Mouse (Mus musculus): ENCODE data around the gene Ddc. TPM values are rescaled to one million over a fixed set of nuclear protein-coding genes. Genes with fewer than 3 reads are reported as not detected.

Gene Ddc
- polyA plus RNA-seq, 1 experiment from 2014 or later, result 19.2 TPM

DNA sequence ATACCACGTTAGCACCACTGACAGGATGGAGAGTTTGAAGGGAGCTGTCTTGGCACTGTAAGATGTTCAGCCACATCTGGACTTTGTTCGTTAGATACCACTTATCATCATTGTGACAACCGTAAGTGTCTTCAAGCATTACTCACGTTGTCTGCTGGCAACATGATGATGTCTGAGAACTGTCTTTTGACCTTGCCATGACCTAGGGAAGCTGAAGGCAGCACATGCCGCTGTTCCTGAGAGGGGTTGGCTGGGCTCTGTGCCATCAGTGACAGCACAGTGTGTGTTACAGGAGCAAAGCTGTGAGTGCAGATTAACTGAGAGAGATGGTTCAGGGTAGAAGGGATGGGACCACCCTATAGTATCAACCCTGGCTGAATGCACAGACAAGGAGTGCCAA, 3.6 kb upstream of the Ddc start:
- 38% methylated on average over 5 of the region's 5 CpGs for WGBS
- no peak for TF ChIP-seq CTCF (IDR thresholded peaks at IDR 0.05; ENCODE audit: low read depth)
- no peak overlapping the region for H3K4me3 ChIP-seq (ENCODE audit: low read depth, low read length)
- no peaks in the 10 kb centered on the region for H3K36me3 ChIP-seq (ENCODE audit: control insufficient read depth, insufficient read depth)
- no peaks in the 10 kb centered on the region for H3K9me3 ChIP-seq (ENCODE audit: control insufficient read depth)
- no peak overlapping the region for H3K9ac ChIP-seq (ENCODE audit: low read depth, low read length)
- peaks cover 6% of the 10 kb centered on the region for H3K4me1 ChIP-seq (replicated peaks; ENCODE audit: control insufficient read depth, insufficient read depth, low read length)
- no peak overlapping the region for H3K27ac ChIP-seq (ENCODE audit: low read depth, low read length)
- no peak overlapping the region for H3K4me2 ChIP-seq (replicated peaks; ENCODE audit: low read depth)
- no peaks in the 10 kb centered on the region for H3K27me3 ChIP-seq (replicated peaks; ENCODE audit: control insufficient read depth, insufficient read depth, low read length)
- ATAC-seq, result no peak

- TF ChIP-seq CTCF (IDR thresholded peaks at IDR 0.05; ENCODE audit: low read depth), result no peak
- ATAC-seq, result no peak
- H3K27me3 ChIP-seq (replicated peaks; ENCODE audit: control insufficient read depth, insufficient read depth, low read length), result no peaks in the 10 kb centered on the region
- peaks cover 11% of the 10 kb centered on the region for H3K4me1 ChIP-seq (replicated peaks; ENCODE audit: control insufficient read depth, insufficient read depth, low read length)
- H3K9ac ChIP-seq (ENCODE audit: low read depth, low read length), result no peak overlapping the region
- no peak overlapping the region; the same call in 1 of the 2 replicates for H3K4me2 ChIP-seq (replicated peaks; ENCODE audit: low read depth)
- no peaks in the 10 kb centered on the region for H3K36me3 ChIP-seq (ENCODE audit: control insufficient read depth, insufficient read depth)
- H3K27ac ChIP-seq (ENCODE audit: low read depth, low read length), result peak overlapping the region; percentile 74
- H3K9me3 ChIP-seq (ENCODE audit: control insufficient read depth), result no peaks in the 10 kb centered on the region
- H3K4me3 ChIP-seq (ENCODE audit: low read depth, low read length), result no peak overlapping the region
- WGBS, result 74% methylated on average over 3 of the region's 3 CpGs
Measured at GRCm38 (mm10) chr11:11898496-11898895, 552 bp upstream of the Ddc start.

DNA sequence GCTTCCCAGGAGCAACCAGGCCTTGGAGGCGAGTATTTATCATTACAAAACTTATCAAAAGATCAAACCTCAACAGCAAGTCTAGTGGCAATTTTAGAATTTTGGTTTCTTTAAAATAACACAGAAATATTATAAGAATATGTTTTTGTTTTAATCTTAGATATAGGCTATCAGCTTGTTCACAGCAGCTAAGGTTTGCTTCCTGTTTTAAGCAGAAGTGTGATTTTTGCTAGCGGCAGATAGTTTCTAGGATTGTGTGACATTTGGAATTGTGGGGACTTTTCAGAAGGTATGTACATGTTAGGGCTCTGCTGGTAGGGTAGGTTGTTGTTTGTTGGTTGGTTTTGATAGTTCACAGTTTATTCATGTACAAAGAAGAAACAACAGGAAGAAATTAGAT, 2.5 kb downstream of the Ddc start:
- H3K9ac ChIP-seq (ENCODE audit: low read depth, low read length), result no peak overlapping the region
- H3K27me3 ChIP-seq (replicated peaks; ENCODE audit: control insufficient read depth, insufficient read depth, low read length), result no peaks in the 10 kb centered on the region
- no peak overlapping the region for H3K4me3 ChIP-seq (ENCODE audit: low read depth, low read length)
- no peak for ATAC-seq
- no peaks in the 10 kb centered on the region for H3K36me3 ChIP-seq (ENCODE audit: control insufficient read depth, insufficient read depth)
- no peak overlapping the region for H3K27ac ChIP-seq (ENCODE audit: low read depth, low read length)
- no peak overlapping the region for H3K4me2 ChIP-seq (replicated peaks; ENCODE audit: low read depth)
- H3K4me1 ChIP-seq (replicated peaks; ENCODE audit: control insufficient read depth, insufficient read depth, low read length), result peaks cover 11% of the 10 kb centered on the region
- 71% methylated on average over 2 of the region's 2 CpGs for WGBS
- no peaks in the 10 kb centered on the region for H3K9me3 ChIP-seq (ENCODE audit: control insufficient read depth)
- TF ChIP-seq CTCF (IDR thresholded peaks at IDR 0.05; ENCODE audit: low read depth), result no peak

DNA sequence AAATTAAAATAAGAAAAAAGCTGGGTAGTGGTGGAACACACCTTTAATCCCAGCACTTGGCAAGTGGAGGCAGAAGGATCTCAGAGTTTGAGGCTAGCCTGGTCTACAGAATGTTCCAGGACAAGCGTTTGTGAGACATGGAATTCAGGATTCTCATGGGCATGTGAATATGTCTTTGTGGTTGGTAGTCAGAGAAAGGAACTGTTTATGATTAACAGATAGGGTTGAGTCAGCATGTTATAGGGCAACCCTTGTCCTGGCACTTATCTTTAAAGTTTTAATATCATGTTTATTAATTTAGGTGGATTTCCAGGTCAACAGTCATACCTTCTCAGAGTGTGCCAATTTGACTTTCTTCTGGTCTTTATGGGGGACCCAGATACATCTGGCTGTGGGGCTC, 4.2 kb downstream of the Ddc start:
- ATAC-seq, result peak; percentile 33; the same call in 1 of the 2 replicates
- no peak overlapping the region for H3K9ac ChIP-seq (ENCODE audit: low read depth, low read length)
- H3K27ac ChIP-seq (ENCODE audit: low read depth, low read length), result no peak overlapping the region
- H3K36me3 ChIP-seq (ENCODE audit: control insufficient read depth, insufficient read depth), result no peaks in the 10 kb centered on the region
- H3K4me3 ChIP-seq (ENCODE audit: low read depth, low read length), result no peak overlapping the region
- no peak for TF ChIP-seq CTCF (IDR thresholded peaks at IDR 0.05; ENCODE audit: low read depth)
- peaks cover 10% of the 10 kb centered on the region for H3K4me1 ChIP-seq (replicated peaks; ENCODE audit: control insufficient read depth, insufficient read depth, low read length)
- no peaks in the 10 kb centered on the region for H3K27me3 ChIP-seq (replicated peaks; ENCODE audit: control insufficient read depth, insufficient read depth, low read length)
- no peak overlapping the region for H3K4me2 ChIP-seq (replicated peaks; ENCODE audit: low read depth)
- WGBS, result 41% methylated on average over 1 of the region's 1 CpGs
- H3K9me3 ChIP-seq (ENCODE audit: control insufficient read depth), result no peaks in the 10 kb centered on the region

DNA sequence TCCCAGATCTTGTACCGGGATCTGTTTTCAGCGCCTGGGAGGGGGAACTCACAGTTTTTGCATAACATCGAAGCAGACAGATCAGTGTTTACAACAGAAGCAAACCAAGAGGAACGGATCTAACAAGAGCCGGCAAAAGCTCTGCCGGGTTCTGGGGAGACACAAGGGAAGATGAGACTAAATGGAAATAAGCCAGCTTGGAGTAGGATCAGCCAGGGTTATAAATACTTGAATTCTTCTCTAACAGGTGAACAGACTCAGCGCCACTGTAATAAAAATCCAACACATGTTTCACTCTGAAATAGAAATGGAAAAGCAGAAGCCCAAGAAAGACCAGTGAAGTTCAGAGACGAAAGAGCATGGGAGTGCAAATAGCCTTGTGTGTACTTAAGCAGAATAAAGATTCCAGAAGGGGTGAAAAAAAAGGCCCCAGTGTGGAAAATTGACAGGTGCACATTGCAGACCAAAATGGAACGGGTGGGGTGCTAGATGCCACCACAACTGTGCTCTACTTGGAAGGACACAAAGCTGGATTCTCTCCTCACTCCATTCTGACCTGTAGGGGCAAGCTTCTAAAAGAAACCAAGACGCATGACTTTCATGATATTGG, 4.8 kb downstream of the Ddc start:
- Histone ChIP-seq H3K4me3 (ENCODE audit: low read depth, low read length) (no peak overlapping the region), H3K27me3 (replicated peaks; ENCODE audit: control insufficient read depth, insufficient read depth, low read length) (no peaks in the 10 kb centered on the region), H3K27ac (ENCODE audit: low read depth, low read length) (no peak overlapping the region), H3K36me3 (ENCODE audit: control insufficient read depth, insufficient read depth) (no peaks in the 10 kb centered on the region), H3K4me2 (replicated peaks; ENCODE audit: low read depth) (no peak overlapping the region; the same call in 1 of the 2 replicates), H3K9ac (ENCODE audit: low read depth, low read length) (no peak overlapping the region), H3K9me3 (ENCODE audit: control insufficient read depth) (no peaks in the 10 kb centered on the region), H3K4me1 (replicated peaks; ENCODE audit: control insufficient read depth, insufficient read depth, low read length) (peaks cover 5% of the 10 kb centered on the region)
- no peak for ATAC-seq
- WGBS, result 25% methylated on average over 10 of the region's 10 CpGs
- peak; percentile 27; the same call in 1 of the 2 replicates for TF ChIP-seq CTCF (IDR thresholded peaks at IDR 0.05; ENCODE audit: low read depth)

DNA sequence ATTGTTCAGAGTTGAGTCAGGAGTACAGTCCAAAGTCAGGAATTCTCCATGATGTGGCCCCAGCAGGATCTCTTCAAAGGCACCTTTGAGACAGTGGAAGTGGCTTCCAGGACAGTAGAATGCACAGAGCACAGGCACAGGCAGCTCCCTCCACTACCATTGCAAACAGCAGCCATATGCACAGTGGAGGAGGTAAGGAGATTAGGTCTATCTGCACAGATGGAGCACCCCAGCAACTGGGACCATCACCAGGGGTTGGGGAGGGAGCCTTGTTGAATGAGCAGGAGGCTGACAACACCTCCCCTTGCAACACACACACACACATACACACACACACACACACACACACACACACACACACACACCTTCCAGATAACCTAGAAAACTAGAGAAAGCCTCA, 6.1 kb downstream of the Ddc start:
- Histone ChIP-seq H3K27me3 (replicated peaks; ENCODE audit: control insufficient read depth, insufficient read depth, low read length) (no peaks in the 10 kb centered on the region), H3K4me1 (replicated peaks; ENCODE audit: control insufficient read depth, insufficient read depth, low read length) (peaks cover 5% of the 10 kb centered on the region), H3K27ac (ENCODE audit: low read depth, low read length) (no peak overlapping the region), H3K36me3 (ENCODE audit: control insufficient read depth, insufficient read depth) (no peaks in the 10 kb centered on the region), H3K4me3 (ENCODE audit: low read depth, low read length) (no peak overlapping the region), H3K4me2 (replicated peaks; ENCODE audit: low read depth) (no peak overlapping the region), H3K9ac (ENCODE audit: low read depth, low read length) (no peak overlapping the region), H3K9me3 (ENCODE audit: control insufficient read depth) (no peaks in the 10 kb centered on the region)
- no peak for ATAC-seq
- TF ChIP-seq CTCF (IDR thresholded peaks at IDR 0.05; ENCODE audit: low read depth), result no peak
